Mouse (Mus musculus): Measurements from ENCODE around the gene Atrip.

DNA sequence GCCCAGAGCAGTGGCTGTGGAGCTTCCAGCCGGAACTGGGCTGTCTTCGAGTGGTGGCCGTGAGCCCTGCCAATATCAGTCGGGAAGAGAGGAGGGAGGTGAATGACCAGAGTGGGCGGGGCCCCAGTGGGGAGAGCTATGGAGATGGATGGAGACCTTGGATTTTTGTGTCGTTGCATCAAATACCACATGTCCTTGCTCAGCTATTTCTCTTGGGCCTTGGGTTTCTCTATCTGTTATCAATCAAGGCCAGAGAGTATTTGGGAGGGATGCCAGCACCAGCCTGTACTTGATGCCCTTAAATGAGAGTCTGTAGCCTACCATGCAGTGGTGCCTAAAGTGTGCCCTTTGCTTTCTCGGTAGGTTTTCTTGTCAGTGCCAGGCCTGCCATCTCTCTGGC is 29.3 kb upstream of the Atrip start:
- TF ChIP-seq POLR2A (IDR thresholded peaks at IDR 0.05; ENCODE audit: insufficient read depth, low read depth, low read length), result no peak
- TF ChIP-seq CTCF (IDR thresholded peaks at IDR 0.05; ENCODE audit: insufficient read depth, low read depth, low read length), result no peak
